Mouse (Mus musculus): ENCODE measurements at regions not wholly inside any gene's neighbourhood (a gene's known extent, or its start where the extent isn't known, plus 50 kb on each side); places are given as distances from the start of the nearest gene placed in this dataset.

DNA sequence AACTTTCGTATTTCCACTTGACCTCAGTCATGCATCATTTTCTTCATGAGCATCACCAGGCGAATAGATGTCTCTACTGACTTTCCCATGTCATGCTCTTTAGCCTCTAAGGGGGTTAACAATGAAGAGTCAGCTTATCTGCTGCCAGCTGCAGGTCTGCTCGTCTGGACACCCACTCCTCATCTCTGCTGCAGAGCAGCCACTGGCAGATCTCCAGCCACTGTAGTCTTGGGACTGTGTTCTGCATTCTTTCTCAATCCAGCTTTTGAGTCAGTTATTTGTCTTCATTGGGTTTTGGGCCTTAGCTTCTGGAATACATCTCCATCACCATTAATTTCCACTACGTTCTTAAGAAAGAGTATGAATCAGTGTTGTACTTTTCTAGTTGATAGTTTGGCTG lies 280.0 kb downstream of the Gm5447 start:
- DNase-seq = no peak

- no peak for DNase-seq
Observed at GRCm38 (mm10) chr13:31254744-31255143, 280.7 kb downstream of the Gm5447 start.

DNA sequence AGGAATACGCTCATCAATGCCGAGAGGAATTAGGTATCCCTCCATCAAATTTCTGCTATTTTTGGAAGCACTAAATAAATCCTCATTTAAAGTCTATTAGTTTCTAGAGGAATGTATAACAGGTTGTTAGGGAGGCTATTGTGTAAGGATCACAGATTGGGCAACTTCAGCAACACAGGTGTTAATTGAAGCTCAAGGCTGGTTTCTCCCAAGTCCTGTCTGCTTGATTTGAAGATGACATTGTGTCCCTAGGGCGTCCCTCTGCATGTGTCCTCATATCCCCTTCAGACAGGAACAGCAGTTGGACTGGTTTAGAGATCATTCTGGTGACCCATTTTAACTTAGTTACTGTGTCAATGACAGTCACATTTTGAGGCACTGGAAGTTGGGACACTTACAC lies 281.5 kb downstream of the Gm5447 start:
- DNase-seq = no peak

DNA sequence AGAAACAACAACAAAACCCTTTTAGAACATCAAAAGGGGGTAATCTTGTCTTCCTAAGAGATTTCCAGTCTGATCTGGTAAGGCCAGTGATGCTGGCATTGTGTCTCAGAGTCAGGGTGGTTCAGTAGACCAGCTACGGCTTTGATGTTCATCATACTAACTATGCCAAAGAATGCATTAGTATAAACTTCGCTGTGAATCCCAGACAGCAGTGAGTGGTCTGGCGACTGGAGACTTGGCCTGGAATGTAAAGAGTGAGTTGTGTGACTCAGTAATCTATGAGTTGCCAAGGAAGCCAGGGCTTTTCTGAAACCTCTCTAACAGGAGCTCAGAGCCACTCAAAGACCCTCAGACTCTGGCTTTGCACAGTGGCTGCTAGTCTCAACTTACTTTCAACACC lies 288.1 kb upstream of the Foxq1 start:
- no peak for DNase-seq

DNA sequence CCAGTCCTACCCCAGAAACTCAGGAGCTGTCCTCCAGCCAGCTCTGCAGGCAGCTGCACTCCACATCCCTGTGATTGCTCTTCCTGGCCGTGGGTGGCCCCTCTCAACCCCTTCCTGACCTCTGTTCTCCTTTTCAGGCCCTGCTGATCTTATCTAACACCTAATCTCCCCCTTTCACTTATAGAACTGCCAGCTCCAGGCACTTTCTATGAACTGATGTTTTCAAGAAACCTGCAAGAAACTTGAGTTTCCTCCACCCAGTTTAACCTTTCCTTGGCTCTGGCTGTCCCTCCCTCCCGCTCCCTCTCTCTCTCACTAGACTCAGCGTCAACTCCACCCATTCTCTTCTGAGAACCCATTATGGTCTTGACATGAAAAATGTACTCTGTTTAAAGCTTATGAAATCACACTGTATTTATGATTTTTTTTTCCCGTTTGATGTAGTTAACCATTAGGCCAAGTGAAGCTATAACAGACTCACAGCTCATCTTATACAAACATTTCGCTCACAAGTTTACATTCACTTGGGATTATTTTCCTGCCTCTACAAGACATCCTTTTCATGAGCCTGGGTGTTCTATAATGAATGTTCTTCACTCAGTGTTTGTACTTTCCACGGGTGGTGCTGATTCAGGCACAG lies 279.8 kb upstream of the Foxq1 start:
- no peak for DNase-seq

GRCm38 (mm10) chr13:31290630-31291029 lies 265.3 kb upstream of the Foxq1 start:
- no peak for DNase-seq

DNA sequence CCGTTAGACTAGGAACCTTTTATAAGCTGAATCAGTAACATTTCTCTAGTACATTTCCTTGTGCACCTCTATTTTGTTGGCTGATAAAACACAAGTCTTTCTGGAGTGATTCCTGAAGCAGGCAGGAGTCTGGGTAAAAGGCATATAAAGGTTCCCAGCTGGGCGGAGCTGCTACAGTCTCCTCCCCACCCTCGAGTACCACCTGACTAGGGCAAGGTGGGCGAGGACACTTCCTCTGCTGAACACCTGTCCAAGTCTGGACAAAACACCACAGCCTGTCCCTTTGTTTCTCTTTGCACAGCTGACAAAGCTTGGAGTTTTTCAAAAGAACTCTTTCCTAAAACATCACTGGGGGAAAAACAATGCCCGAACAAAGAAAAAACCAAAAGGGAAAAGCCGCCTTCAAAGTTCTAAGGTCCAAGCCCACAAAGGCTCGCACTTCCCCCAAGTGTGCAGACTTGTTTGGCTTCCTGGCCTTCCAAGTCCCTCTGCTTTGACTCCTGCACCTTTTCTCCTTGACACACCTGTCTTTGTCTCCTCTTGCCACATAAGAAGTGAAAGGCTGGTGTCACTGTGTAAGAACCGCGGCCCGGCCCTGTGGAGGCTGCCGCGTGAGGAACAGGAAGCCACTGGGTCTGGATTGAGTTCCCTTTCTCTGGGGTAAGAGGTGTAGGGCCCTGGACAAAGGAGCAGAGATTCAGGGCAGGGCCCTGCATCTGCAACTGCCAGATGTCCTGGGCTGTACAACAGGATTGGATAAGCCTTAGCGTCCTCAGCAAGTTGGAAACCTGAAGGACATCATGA lies 263.1 kb upstream of the Foxq1 start:
- no peak for DNase-seq

DNA sequence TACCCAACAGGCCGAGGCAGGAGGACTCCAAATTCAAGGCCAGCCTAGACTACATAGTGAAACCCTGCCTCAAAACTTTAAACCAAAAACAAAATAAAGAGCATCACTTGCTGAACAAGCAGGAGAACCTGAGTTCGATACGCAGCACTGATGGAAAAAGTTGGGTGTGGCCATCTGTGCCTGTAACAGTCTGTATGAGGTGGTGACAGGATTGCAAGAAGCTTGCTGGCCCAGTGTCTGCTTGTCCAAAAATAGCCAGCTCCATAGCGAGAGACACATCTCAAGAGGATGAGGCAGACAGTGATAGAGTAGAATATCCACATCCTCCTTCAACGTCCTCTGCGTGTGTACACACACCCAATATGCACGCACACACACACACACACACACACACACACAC lies 261.9 kb upstream of the Foxq1 start:
- DNase-seq = no peak

GRCm38 (mm10) chr13:31303194-31303593 lies 252.7 kb upstream of the Foxq1 start:
- DNase-seq = no peak

DNA sequence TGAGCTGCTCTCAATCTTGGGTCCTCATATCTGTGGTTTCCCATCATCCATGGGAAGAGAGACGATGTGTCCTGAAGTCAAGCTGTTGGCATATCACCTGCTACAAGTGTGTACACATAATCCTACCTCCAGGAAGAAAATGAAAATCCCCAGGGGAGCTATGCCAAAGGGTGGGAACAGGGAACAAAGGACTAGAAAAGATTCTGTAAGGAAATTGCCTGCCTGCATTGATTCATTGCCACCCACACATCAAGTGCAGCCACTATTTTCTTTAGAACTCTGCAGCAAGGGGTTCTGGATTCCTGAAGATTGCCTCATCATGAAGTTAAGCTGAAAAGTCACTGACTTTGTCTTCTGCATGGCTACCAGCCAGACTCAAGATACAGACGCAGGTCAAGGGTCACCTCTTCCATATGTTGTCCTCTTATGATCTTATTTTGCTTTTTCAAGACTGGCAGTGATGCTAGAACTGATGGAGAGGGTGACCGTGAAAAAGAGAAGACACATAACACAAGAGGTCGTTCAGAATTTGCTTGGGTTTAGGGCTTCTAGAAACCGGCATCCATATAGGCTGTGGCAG lies 251.6 kb upstream of the Foxq1 start:
- no peak for DNase-seq

- no peak for DNase-seq
Observed at GRCm38 (mm10) chr13:31309083-31309621, 246.8 kb upstream of the Foxq1 start.

- DNase-seq = no peak
Observed at GRCm38 (mm10) chr13:31312772-31313171, 243.2 kb upstream of the Foxq1 start.

GRCm38 (mm10) chr13:31313821-31314220 lies 242.1 kb upstream of the Foxq1 start:
- no peak for DNase-seq

DNA sequence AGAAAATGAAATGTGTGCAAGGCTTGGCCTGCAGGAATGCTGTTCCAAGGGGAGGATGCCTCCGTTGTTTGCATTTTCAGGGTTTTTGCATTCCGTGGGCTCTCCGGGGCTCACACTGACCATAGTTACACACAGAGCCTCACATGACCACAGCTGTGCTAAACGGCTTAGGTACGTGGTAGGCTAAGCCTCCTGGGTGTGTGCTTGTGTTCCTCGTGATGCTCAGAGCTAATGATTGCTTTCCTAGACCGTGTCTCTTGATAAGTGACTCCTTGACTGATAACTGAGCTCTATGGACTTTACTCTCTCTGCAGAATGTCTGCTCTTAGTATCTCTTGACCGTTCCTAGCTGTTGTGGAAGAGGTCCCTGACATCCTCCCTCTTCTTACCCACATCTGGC lies 238.9 kb upstream of the Foxq1 start:
- no peak for DNase-seq

- DNase-seq = no peak
Observed at GRCm38 (mm10) chr13:31318008-31318407, 237.9 kb upstream of the Foxq1 start.

GRCm38 (mm10) chr13:31321411-31321810 lies 234.5 kb upstream of the Foxq1 start:
- no peak for DNase-seq

GRCm38 (mm10) chr13:31326269-31326851 lies 229.6 kb upstream of the Foxq1 start:
- DNase-seq = no peak

DNA sequence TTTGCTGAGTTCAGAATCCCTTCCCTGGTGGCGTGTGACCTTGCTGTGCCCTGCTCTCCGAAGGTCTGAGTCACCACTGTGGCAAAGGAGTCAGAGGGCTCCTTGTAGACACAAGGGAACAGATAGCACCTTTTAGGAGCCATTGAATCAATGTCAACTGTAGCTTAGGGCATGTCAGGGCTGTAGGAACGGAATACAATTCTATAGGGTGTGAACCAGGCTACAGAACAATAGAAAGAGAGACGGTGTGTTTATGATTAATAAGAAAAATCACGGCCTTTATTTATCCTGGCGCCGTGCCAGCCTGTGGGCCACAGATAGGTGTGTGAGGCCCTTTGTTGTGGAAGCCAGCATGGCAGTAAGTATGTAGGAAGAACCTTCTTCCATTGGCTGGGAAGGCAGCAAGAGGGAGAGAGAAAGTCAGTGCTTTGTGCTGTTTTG lies 228.4 kb upstream of the Foxq1 start:
- DNase-seq = no peak

DNA sequence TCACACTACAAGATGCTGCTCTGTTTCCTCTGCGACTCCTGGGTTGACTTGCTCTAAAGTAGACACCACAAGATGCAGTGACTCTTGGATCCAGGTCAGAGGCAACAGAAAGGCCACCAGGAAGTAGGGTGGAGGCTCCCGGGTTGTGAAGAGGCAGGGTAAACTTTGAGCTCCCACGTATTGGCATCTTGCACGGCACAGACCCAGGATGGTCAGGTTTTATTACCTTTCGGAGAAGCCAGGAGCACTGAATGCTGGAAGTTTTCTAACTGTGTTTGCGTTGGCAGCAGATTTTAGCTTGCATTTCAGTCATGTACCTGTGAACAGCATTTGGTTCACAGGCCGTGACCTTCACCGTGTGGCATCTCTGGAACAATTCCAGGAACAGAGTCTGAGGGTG lies 227.2 kb upstream of the Foxq1 start:
- no peak for DNase-seq

- no peak for DNase-seq
Observed at GRCm38 (mm10) chr13:31330731-31331130, 225.2 kb upstream of the Foxq1 start.

DNA sequence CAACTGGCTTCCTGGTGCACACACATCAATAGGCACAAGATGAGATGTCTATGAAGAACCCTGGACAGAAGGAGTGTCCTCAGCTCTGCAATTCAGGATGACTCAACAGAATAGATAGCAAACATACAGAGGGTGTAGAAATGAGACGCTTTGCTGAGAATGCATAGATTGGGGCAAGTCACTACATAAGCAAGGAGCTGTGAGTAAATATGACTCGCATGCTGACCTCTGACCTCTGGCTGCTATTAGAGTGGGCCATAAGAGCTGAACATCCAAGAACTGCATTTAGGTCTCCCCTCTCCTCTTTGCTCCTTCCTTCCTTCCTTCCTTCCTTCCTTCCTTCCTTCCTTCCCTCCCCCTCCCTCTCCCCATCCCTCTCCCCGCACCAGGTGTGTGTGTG lies 221.0 kb upstream of the Foxq1 start:
- DNase-seq = no peak

DNA sequence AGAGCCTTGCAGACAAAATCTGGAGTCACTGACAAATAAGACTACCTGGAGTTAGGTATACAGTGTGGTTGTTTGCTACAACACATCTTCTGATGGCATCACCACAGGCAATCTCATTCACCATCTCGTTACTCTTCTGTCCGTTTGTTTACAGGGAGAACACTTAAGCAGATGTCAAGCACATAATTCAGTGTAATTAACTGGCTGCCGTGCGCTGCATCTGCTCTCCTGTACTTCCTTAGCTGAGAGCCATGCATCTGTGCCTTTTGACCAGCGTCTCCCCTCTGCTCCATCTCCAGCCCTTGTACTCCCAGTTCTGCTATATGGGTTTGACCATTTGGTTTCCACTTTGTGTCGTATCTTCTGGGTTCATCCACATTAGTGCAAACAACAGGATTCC lies 218.3 kb upstream of the Foxq1 start:
- DNase-seq = no peak

GRCm38 (mm10) chr13:31339386-31339785 lies 216.5 kb upstream of the Foxq1 start:
- no peak for DNase-seq

- DNase-seq = no peak
Observed at GRCm38 (mm10) chr13:31339901-31340300, 216.0 kb upstream of the Foxq1 start.
